Mouse (Mus musculus): Measurements from ENCODE around the gene Nupr1.

Gene Nupr1

DNA sequence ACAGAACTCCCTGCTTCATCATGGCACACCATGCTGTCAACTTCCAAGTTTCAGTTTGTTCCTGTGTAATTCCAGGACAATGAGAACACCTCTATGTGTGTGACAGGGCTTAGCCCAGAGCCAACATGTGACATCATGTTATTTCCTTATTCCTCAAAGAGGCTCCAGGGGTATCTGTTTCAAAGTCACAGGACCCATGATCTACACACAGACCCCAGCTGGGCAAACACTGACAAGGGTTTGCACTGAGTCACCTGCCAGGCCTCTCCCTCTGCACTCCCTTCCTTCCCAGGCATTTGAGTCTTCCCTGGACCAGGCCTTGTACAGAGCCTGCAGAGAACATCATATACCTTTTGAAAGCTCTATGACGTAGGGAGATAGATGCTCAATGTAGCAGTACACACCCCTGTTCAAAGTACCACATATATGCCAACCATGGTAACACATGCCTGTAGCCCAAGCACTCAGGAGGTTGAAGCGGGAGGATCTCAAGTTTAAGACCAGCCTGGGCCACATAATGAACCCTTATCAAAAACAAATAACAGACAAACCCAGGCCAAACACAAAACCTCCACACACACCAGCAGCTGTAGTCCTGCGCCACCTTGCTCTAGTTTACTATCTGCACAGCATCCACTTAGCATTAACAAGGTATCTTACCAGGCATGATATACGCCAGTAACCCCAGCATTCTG is at the start of gene Nupr1:
Nupr1 (minus strand) TSS at position 38 of the 695 bp plus-strand sequence.
- no peak for DNase-seq (ENCODE audit: low read depth in 1 of 2, low spot score in 2 of 2)

DNA sequence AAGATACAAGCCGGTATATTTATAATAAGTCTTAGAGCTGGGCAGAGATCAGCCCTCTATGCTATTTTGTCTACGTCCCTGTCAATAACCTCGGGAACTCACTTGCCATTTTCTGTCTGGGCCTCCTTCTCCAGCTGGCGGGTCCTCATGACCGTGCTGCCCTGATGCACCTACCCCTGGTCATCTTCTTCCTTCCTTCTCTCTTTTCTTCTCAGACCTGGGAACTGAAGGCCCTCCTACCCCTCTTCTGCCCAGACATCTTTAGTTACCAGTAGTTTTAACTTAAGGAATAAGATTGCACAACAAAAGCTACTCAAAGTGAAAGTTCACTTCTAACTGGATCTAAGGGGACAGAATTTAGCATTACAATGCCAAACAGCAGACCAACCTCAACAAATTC is 49.0 kb upstream of the Nupr1 start:
- DNase-seq (ENCODE audit: low read depth in 1 of 2, low spot score in 2 of 2), result no peak

DNA sequence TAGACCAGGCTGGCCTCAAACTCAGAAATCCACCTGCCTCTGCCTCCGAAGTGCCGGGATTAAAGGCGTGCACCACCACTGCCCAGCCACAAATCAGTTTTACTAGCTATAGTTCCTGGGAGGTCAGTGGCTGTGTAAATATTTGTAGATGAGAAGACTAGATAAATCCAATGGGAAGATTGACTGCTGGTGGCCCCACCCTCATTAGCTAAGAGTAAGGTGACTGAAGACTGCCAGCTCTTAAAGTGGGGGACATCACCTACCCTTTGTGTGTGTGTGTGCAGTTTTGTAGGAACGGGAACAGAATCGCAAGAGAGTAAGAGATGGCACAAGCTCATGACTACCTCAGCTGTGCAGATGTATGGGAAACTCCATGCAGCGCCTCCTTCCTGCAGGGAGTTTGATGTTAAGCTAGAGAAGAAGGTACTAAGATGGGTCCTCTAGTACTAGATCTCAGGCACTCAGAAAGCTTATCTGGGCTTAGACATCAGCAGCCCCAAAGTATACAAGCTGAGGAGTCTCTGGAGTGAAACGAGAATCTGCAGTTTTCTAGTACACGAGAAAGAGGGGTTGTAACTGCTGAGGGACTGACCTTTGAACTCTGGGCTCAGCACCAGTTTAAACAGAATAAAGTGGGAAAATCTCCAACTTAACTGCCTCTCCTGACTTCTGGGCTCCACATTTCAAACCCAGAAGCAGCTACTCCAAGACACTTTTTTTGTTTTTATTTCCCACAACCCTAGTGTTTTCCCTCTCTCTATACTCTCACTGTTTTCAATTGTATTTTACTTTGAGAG is 48.1 kb upstream of the Nupr1 start:
- DNase-seq (ENCODE audit: low read depth in 1 of 2, low spot score in 2 of 2), result no peak

DNA sequence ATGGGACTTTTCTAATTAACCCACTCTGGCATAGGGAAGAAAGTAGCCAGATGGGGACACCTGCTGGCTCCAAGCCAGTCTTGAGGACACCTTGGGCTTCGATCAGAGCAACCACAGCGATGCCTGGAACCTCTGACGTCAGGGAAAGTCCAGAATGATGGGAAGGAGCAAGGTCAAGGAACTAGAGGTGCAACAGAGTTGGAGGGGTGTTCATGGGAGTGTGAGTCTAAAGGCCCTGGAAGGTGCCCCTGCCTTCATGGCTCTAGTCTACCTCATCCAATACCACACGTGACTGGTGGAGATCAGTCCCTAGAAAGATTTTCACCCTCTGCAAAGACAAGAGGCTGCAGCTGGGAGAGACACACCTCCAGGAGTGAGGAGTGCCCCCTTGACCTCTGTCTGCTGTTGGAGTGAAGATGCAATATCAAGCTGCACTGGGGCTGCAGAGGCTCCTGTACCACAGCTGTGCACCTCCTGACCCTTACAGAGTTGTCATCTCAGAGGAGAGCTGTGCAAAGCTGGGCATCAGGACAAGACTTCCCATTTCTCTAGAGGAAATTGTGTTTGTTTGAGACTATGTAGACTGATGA is 46.1 kb upstream of the Nupr1 start:
- DNase-seq (ENCODE audit: low read depth in 1 of 2, low spot score in 2 of 2), result no peak

DNA sequence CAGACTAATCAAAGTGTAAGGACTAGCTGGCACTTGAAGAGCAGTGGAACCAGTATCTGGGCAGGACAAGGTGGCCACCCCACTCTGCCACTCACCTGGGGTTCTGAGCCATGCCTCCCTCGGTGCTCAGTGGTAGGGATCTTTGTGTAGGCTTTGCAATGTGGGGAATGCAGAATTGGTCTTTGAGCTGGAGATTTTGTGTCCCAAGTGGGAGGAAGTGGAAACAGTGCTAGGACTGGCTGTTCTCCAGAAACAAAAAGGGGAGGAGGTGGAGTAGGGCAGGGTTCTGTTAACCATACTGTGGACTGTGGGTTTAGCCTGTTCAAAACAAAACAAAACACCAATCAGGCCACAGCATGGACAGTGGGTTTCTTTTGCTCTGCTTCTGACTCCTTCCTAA is 45.5 kb upstream of the Nupr1 start, which contains the start of gene Sult1a1:
Sult1a1 (minus strand) TSS at position 226 of the 400 bp plus-strand sequence.
- DNase-seq (ENCODE audit: low read depth in 1 of 2, low spot score in 2 of 2), result no peak

DNA sequence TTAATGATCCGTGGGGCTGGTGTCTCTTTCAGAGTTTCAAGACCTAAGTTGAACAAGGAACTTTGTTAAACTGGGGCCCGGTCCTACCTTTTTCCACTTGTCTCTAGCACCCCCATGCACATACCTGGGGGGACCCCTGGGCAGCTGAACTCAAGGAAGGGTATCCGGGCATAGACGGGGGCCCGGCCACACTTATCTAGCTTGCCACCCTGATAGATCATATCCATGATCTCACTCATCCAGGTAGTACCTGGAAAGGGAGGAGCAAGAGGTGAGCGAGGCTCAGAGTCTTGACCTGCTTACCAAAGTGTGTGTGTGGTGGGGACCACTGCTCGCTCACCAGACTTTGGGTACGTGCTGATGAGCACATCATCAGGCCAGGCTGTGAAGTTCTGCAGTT is 44.4 kb upstream of the Nupr1 start:
- DNase-seq (ENCODE audit: low read depth in 1 of 2, low spot score in 2 of 2), result no peak

DNA sequence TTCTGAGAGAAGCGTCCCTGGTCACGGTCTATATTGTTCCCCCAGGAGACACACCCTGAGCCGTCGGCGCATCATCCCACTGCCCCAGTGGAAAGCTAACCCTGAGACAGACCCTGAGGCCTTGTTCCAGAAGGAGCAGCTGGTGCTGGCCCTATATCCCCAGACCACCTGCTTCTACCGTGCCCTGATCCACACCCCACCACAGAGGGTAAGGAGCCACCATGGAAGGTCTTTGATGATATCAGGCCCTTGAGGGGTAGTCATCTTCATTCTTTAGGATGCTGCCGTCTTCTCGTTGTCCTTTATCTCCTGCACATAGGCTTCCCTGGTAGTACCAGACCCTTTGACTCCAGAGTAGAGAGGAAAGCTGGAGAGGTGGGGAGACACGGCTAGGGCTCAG is 41.5 kb upstream of the Nupr1 start:
- DNase-seq (ENCODE audit: low read depth in 1 of 2, low spot score in 2 of 2), result no peak

DNA sequence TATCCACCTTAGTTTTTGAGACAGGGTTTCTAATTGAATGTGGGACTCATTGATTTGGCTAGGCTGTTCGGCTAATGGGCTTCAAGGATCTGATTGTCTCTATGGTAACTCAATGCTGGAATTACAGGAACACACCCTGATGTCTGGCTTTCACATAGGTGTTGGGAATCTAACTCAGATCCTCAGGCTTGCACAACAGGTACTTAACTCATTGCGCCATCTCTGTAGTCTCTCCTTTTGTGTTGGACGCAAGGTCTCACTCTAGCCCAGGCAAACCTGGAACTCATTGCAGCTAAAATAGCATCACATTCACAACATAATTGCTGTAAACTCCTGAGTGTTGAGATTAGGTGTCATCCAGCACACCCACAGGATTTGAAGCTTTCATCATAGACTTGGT is 39.5 kb upstream of the Nupr1 start:
- DNase-seq (ENCODE audit: low read depth in 1 of 2, low spot score in 2 of 2), result no peak

DNA sequence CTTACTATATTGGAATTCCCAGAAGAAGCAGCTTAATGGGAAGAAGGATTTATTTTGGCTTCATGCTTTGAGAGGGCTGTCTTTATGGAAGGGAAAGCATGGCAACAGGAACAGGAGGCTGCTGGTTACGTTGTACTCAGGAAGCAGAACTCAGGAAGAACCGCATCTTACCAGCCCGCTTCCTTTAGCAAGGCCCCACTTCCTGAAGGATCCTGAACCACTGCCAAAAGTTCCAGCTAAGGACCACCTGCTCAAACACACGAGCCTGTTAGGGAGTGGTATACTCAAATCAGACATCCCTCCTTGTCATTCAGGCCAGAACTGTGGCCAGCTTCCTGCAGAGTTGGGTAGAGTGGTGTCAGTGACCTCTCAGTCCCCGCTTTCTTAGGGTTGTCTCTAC is 37.8 kb upstream of the Nupr1 start:
- DNase-seq (ENCODE audit: low read depth in 1 of 2, low spot score in 2 of 2), result no peak

DNA sequence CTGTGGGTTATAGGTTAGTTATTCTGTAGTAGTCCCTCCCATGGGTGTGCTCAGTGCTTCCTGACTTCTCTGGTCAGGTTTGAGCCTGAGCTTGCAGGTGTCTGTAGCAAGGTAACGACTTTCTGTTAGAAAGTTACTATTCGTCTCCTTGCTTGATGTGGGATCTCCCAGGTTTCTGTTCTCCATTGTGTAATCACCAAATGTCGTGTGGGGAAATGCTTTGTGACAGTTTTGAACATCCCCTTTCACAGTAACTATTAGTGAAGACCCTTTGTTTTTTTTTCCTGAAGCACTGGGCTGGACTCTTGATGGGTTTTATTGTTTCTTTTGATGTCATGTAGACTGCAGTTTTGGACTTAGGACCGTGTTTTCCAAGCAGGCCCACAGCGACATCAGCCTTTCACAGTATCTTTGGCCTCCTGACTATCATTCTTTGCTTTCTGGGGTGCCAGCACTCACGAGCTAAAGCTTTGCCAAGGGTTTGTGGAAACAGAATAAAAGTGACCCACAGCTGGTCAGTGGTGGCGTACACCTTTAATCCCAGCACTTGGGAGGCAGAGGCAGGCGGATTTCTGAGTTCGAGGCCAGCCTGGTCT is 36.9 kb upstream of the Nupr1 start:
- no peak for DNase-seq (ENCODE audit: low read depth in 1 of 2, low spot score in 2 of 2)

DNA sequence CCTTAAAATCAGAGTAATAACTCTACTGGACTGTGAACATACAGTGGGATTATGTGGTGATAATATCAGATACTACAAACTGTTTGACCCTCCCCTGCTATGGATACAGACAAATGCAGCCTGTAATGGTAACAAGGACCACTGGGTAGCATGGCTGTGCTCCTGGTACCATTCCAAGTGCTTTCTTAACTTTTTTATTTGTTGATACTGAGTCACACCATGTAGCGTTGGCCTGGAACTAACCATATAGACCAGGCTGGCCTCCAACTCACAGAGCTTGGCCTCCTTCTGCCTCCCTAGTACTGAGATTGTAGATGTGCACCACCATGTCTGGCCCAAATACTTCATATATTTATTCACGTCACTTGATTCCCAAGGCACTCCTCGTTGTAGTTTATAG is 34.6 kb upstream of the Nupr1 start:
- no peak for DNase-seq (ENCODE audit: low read depth in 1 of 2, low spot score in 2 of 2)

DNA sequence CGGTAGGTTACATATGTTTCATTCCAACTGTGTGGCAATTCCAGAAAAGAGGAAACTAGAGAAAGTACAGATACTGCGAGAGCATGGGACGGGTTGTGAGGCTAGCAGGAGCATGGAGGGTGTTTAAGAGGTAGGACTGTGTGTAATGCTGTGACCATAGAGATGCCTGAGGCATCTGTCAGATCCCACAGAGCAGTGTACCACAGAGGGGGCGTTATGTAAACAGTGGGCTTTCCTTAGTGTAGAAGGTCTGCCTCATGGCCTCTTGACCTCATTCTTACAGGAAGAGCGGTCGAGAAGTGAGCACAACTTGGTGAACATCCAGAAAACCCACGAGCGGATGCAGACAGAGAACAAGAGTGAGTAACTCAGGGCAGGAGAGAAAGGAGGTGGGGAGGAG is 33.0 kb upstream of the Nupr1 start:
- DNase-seq (ENCODE audit: low read depth in 1 of 2, low spot score in 2 of 2), result no peak

DNA sequence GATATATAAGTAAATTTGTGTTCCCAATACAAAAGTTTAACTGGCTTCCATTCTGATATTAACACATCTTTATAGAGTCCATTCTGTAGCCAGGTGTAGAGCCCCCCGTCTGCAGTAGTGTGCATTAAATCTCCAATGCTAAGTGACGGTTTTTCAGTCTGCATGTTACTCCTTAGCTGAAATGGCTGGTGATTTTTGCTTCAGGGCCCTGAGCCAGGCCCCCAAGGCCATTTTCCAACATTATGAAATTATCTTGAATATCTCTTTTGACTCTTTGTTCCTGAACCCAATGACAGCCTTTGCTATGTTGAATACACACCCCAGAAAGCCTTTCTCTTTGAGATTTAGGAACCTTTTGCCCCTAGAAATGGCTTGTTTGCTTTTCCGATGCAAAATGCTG is 29.1 kb upstream of the Nupr1 start:
- DNase-seq (ENCODE audit: low read depth in 1 of 2, low spot score in 2 of 2), result no peak

DNA sequence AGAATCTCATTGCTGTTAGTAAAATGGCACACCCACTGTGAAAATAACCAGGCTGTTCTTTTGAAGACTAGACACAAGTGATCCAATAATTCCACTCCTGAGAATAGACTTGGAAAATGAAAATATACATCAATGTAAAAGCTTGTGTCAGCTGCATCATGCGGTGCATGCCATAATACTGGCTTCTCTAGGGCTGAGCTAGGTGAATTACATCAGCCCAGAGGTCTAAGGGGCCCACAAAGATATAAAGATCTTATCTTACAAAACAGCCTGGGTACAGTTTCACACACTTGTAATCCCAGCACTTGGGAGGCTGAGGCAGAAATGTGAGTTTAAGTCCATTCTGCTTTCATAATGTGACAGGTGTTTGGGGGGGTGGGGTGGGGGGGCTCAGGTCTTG is 26.9 kb upstream of the Nupr1 start:
- no peak for DNase-seq (ENCODE audit: low read depth in 1 of 2, low spot score in 2 of 2)

DNA sequence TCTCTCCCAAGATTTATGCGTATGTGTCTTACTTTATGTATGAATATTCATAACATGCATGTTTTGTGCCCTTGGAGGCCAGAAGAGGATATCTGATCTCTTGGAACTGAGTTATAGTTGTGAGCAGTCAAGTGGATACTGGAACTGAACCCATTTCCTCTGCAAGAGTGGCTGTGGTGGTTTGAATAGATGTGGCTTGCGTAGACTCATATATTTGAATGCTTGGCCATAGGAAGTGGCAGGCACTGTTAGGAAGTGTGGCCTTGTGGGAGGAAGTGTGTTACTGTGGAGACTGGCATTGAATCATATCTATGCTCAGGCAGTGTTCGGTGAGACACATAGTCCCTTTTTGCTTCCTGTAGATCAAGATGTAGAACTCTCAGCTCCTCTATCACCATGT is 25.0 kb upstream of the Nupr1 start:
- DNase-seq (ENCODE audit: low read depth in 1 of 2, low spot score in 2 of 2), result no peak

DNA sequence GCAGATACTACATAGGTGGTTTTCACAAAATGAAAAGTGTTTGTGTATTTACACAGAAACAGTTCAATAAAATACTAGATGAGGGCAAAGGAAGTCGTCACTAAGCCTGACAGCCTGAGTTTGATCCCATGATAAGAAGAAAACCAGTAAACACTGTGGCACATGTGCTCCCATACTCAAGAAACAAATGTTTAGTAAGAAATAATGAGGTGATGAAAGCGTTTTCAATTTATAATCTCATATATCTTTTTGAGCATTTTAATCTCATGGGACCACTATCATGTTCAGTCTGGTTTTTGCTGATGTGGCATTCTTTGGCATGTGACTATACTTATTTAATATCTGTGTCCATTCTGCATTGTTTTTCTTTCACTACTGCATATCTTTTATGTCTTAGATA is 23.3 kb upstream of the Nupr1 start:
- DNase-seq (ENCODE audit: low read depth in 1 of 2, low spot score in 2 of 2), result no peak

DNA sequence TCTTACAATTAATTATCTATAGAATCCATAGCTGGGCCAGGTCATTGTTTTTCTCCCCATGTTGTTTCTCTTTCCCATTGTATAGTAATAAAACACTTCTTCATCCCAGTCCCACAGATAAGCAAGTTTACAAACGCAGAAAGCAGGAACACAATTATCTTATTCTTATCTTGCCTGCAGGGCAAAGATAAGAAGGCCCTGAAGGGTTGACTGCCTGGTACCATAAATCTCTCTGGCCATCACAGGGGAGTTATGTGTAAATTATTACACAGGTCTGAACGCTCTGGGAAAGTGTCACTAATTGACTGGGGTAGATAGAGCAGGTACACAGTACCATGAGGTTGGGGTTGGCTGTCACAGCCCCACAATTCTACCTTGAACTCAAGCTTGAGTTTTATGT is 20.2 kb upstream of the Nupr1 start:
- DNase-seq (ENCODE audit: low read depth in 1 of 2, low spot score in 2 of 2), result no peak

DNA sequence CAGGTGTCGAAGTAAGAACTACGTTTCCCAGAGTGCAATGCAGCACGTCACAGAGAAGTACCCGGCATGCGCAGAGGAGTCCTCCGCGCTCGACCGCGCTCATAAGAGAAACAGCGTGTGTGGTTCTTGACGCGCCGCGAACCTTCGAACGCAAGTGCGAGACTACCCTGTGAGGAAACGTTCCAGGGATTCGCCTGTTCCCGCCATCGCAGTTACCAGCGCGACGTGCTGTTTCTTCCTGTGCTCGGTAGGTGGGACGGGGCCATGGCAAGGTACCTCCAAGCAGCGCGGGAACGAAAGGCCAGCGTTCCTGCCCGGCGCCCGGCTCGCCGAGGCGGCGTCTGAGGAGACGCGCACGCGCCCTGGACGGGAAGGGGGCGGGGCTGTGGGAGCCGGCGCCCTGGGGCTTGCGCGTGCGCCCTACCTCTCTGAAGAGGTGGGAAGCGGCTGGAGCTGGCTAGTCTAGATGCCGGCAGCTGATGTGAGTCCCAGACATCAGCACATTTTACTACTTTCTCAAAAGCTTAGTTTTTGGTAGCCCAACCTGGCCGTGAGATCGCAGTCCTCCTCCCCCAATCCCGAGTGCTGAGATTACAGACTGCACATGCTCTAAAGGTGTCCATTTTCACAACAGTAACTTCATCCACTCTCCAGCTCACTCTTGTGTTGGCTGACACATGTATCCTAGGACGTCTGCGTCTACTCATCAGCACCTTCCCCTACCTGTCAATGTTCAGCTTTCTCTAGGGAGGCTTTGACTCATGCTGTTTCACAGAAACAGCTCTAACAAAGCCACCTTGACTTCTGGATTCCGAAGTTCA is 18.8 kb upstream of the Nupr1 start, which contains the start of gene Sgf29:
Sgf29 (plus strand) TSS at position 79 of the 821 bp plus-strand sequence.
- DNase-seq (ENCODE audit: low read depth in 1 of 2, low spot score in 2 of 2), result peak; percentile 71 to 83

DNA sequence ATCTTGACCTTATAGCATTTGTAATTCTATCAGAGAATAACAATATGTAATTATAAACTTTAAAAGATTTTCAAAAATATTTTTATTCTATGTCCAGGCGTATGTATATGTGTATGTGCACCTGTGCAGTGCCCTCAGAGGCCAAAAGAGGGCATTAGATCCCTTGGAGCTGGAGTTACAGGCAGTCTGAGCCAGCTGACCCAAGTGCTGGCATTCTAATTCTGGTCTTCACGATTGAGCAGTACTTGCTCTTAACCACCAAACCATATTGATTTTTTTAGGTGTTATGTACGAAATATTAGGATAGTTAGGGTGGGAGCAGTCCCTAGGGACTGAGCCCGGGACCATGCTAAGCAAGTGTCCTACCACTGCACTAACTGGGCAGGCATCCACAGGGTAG is 17.8 kb upstream of the Nupr1 start:
- DNase-seq (ENCODE audit: low read depth in 1 of 2, low spot score in 2 of 2), result no peak

DNA sequence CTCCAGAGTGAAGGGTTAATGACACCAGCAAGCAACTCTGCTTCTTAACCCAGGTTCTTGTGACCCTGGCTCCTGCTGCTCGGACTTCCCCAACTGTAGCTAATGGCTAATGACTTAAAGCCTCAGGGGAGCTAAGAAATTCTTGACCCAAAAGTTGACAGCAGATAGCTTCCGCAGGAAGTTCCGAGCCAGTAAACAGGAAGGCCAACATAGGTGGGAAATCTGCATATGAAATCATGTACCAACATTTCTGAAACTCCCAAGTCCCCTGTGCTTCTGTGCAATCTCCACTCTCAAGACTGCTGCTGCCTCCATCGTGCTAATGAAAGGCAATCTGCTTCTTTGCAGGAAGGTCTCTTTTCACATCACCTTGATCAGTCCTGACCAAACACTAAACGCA is 15.0 kb upstream of the Nupr1 start:
- DNase-seq (ENCODE audit: low read depth in 1 of 2, low spot score in 2 of 2), result no peak

DNA sequence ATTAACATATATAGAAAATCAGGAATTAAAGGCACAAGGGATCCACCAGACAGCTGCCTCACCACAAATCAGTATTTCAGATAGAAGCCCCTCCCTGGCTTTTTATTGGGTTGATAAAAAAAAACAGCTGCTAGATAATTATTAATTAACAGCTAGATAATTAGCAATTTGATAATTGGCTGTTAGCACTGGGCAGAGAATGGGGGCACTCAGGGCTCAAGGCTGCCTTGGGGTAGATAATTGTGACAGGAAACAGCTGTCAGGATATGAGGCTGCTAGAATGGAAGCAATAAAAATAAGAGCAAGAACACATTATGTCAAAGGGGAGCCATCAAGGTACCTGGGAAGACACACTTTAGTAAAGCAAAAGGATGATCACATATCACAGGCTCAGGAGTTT is 14.3 kb upstream of the Nupr1 start:
- DNase-seq (ENCODE audit: low read depth in 1 of 2, low spot score in 2 of 2), result no peak

Measured in monocyte, adult 2 months (primary cell).